Mouse (Mus musculus) layer of hippocampus, postnatal 14 days (tissue): ENCODE data around the gene Rabgef1. TPM values are rescaled to one million over a fixed set of nuclear protein-coding genes. Genes with fewer than 3 reads are reported as not detected.
A peak's percentile ranks its signal among the peaks of the same experiment; 100 is the strongest.
"Not testable (repeated sequence)": the region's sequence is repeated elsewhere in the genome, so short reads cannot be mapped to it uniquely, and the experiment has no call there.

Experiments used
- DNase-seq, 2 experiments: peaks; one replicate each; pipeline ENCODE4 v3.0.0; 2021 to 2022; ENCODE audit warnings: low spot score in 2 of 2, mixed read lengths in 1 of 2
- total RNA-seq, 2 experiments: library from RNA; stranded (reverse); gene quantifications; 2 replicates each; pipeline ENCODE4 v1.2.3; 2021

Gene Rabgef1
- total RNA-seq, 2 experiments from 2014 or later = 34.3 to 38.7 TPM

DNA sequence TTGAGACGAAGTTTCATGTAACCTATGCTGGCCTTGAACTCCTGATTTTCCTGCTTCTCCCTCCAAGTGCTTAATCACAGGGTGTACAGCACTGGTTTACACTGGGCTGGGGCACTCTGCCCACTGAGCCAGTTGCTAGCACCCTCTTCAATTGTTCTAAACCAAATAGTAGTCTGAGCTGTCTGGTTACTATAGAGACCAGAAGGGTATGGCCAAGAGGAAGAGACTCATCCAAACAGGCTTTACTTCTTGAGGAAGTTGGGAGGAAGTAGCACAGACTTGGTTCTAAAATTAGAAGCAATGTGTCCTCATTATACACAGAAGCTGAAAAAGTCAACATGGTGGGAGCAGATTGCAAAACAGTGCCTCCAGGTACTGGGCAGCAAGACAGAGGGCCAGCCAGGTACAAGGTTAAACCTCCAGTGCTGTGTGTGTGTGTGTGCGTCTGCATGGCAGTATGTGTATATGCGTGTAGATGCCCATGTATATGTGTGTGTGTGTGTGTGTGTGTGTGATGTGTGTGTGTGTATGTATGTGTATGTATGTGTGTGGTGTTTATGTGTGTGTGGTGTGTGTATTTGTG is 33.9 kb downstream of the Rabgef1 start:
- no peak for DNase-seq

DNA sequence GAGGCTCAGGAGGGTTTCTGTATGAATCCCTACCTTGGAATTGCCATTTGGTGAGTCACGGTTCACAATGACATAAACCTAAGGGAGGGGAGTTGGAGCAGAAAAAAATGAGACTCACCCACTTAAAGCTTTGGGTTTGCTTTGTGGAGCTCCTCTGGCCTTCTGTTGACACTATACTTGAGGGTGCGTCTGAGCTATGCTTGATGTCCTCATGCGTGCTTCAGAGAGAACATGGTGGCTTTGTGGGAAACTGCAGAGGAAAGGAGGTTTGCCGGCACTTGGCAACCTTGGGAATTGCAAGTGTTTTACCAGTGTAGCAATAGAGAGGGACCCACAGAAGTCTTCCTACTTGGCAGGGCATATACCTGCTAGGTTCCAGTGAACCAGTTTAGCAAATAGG is 35.7 kb downstream of the Rabgef1 start:
- no peak for DNase-seq

DNA sequence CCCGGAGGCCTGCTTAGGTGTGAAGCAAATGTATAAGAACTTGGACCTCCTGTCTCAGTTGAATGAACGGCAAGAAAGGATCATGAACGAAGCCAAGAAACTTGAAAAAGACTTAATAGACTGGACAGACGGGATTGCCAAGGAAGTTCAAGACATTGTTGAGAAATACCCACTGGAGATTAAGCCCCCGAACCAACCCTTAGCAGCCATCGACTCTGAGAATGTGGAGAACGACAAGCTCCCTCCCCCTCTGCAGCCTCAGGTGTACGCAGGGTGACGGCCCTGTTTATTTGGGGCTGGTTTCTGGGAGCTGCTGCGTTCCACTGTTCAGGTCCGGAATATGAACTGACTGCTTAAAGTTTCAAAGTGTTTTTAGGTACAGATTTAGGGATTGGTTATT is 41.4 kb downstream of the Rabgef1 start:
- DNase-seq = no peak

DNA sequence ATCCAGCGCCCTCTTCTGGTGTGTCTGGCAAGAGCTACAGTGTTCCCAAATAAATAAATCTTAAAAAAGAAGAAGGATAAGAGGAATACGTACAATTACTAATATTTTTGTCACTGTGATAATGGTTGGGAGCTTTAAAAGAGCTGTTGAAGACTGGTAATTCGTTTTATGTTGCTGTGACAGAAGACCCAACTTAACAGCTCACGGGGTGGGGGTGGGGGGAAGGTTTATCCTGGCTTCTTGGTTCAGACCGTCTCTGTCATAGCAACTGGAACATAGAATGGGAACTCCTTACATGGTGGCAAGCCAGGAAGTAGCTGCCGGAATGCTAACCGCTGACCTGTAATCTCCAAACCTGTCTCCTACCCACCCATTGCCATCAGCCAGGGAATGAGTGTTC is 45.2 kb downstream of the Rabgef1 start, which contains the start of gene Tmem248:
Tmem248 (plus strand) TSS at position 301 of the 400 bp plus-strand sequence.
- DNase-seq = no peak

DNA sequence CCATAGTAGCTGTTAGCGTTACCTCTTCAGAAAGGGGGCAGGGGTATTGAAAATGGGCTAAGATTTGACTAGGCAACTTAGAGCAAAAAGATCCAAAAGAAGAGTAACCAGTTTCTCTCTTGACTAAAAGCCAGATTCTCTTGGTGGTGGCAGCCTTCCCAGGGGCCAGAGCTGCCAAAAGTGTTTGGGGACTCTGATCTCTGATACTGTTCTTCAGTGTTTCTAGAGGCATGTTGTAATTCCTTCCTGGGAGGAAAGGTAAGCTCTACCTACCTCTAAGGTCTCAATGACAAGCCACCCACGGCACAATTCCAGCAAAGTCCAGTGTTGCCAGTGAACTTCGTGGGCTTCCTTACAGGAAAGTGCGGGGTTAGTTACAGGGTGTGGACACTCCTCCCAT is 45.8 kb downstream of the Rabgef1 start:
- no peak for DNase-seq

DNA sequence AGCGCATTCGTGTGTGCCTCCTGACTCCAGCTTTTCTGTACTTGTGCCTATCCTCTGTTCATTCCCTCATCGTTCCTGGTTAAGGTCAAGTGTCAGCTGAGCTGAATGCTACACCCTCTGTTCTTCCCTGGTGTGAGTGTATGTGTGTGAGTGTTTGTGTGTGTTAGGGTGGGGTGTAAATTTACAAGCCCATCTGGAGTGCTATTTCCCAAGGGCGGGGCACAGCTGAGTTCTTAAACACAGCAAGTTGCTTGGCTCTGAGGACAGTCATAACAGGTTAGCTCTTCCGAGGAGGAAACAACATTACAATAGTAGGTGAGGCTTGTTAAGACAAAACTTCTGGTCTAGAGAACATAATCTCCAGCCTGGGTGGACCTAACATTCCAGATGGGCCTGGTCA is 46.7 kb downstream of the Rabgef1 start:
- no peak for DNase-seq

DNA sequence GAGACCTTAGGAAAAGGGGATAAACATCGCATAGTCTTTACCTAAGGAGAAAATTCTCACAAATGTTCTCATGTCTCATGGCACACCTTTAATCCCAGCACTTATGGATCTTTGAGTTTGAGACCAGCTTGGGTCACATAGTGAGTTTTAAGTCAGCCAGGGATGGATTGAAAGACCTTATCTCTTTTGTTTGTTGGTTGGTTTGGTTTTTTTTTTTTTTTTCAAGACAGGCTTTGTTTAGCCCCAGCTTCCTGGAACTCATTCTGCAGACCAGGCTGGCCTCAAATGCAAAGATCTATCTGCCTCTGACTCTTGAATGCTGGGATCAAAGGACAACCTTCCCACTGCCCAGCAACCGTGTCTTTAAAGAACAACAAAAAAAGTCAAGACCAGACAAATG is 49.7 kb downstream of the Rabgef1 start:
- no peak for DNase-seq

DNA sequence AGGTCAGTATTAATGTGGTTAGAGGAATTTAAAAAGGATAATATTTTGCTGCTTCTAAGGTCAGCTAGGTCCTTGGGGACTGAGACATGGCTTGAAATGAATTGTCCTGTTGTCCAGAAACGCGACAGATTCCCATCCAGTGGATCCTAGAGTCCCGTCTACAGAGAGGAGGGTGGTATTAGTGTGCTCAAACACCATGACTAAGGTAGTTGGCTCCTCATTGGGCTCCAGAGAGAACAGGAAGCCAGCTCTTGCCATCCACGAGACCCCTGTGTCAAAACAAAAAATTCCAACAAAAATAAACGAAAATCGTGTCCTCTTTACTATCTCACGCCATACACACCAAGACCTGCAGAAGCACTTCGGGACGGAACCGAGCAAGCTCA is 50.2 kb downstream of the Rabgef1 start:
- no peak for DNase-seq

DNA sequence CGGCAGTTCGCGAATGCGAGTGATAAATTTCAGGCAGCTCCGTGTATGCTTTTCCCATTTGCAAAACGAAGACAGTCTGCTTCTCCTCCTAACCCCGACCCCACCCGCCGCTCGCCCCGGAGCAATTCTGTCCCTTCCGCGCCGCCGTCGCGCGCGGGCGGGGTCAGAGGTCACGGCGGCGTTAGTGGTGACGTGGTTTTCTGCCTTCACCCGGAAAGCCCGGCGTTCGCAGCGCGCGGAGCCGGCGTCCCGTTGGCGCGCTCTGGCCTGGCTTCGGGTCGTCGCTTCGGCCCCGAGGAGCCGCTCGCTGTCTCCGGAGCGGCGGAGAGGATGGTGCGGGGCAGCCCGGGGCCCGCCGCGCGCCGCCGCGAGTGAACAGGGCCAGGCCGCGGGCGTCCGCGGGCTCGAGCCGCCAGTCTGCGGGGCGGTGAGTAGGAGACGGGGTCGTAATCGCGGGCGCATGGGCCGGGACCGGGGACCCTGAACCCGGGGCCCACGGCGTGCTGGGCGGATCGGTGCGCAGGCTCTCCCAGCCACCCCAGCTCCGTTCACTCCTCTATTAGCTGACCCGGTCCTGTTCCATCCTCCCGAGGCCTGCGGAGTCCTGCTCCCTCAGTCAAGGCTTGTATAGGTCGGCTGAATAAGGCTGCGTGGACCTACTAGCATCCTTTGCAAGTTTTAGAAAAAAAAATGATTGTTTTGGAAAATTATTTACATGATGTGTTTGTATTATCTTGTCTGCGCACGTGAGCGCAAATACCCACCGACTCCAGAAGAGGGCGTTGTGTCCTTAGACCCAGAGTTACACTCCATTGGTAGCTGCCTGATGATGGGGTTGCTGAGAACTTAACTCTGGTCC is 50.8 kb downstream of the Rabgef1 start:
- DNase-seq = peak; percentile 94 to 95

DNA sequence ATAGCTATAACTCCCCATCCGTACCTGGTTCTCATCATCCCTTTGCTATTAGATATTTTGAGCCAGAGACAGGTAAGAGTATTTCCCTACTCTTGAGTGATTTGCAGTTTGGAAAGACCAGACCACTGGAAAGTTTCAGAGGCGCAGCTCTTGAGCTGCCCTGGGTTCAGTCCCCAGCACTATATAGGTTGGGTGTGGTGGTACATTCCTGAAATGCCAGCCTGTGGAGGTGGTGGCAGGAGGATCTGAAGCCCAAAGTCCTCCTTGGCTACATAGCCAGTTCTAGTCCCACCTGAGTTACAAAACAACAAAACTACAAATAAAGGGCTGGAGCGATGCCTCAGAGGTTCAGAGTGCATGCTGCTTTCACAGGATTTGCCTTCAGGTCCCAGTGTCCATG is 55.2 kb downstream of the Rabgef1 start:
- DNase-seq = no peak

DNA sequence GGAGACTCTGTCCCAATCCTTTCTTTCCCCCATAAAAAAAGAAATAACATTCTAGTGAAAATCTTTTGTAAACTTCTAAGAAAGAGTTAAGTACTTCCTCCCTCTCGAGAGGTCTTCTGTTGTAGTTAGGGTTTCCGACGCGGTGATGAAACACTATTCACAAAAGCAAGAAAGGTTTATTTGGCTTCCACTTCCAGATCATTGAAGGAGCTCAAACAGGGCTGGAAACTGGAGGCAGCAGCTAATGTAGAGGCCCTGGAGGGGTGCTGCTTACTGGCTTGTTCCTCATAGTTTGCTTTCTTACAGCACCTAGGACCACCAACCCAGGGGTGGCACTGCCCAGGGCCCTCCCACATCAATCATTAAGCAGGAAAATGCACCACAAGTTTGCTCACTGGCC is 56.5 kb downstream of the Rabgef1 start:
- DNase-seq = no peak

DNA sequence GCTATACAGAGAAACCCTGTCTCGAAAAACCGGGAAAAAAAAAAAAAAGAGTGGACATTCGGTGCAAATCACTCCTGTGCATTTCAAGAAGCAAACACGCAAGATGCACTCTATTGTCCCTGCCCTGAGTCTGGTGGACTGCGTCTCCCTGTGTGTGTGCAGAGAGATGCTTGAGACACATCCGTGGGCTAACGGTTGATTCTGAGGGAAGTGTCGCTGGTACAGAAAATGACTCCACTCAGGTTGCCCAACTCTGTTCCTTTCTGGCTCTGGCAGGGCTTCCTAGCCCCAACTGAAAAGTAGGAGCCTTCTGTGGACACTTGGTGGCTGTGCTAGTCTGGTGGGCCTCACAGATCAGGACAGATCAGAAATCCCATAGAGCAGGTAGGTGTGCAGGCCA is 64.7 kb downstream of the Rabgef1 start:
- DNase-seq = no peak

DNA sequence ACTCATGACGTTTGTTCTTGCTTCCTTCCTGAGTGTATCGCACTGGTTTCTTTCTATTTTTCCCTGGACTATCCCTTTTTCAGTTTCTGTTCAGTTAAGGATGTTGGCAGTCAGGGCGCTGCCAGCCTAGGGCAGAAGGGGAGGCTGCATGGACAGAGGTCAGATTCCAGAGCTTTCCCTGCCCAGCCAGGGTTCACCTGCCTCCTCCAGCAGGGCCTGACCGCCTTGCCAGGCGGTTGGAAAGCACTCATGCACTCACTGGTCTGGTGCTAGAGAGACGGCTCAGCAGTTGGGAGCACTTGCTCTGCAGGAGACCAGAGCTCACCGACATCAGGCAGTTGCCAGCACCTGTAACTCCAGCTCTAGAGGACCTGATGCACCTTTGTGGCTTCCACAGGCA is 67.6 kb downstream of the Rabgef1 start:
- no peak for DNase-seq

DNA sequence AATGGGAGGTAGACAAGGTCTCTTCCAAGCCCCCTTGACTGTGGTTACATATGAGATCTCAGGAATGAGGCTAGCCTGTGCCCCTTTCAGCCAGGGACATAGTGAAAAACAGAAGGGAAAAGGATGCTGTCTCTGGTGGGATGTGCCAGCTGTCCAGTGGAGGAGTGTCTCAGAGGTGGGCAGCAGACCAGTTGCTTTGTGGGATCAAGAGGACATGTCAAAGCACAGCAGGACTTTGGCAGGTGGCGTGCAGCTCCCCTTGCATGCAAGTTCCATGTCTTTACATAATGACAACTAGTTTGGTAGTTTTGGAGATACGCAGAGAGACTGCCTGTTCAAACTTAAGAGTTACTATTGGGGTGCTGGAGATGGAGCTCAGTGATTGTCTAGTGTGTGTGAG is 68.3 kb downstream of the Rabgef1 start:
- DNase-seq = no peak

DNA sequence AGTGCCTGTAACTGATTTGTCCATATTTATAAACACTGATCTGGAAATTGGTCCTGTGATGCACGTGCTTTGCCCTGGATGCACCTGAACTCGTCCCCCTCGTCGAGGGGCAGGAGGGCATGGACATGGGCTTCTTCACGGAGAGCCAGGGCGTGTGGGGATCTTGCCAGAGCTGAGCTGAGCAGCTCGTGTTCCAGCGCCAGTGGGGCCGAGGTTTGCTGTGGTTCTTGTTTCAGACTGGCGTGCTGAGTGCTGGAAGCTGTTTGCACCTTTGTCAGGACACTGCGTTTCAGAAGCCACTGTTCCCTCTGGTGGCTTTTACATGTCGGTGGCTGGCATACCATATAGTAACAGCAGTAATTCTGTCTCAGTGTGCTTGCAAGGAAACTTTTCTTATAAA is 69.8 kb downstream of the Rabgef1 start:
- no peak for DNase-seq

DNA sequence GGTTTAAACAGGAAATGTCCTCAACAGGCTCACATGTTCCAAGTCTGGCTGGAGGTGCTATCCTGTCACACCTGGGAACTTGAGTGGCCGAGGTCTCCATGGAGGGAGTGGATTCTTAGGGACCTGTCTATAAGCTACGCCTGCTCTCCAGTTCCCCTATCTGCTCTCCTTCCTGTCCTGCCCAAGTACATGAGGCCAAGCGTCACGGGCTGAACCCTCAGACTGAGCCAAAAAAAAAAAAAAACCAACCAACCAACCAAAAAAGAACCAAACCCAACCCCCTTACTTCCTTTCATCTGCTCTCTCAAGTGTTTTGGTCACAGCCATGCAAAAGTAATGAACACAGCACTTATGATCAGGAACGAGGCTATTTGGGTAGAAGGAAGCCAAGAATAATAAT is 76.2 kb downstream of the Rabgef1 start:
- no peak for DNase-seq

DNA sequence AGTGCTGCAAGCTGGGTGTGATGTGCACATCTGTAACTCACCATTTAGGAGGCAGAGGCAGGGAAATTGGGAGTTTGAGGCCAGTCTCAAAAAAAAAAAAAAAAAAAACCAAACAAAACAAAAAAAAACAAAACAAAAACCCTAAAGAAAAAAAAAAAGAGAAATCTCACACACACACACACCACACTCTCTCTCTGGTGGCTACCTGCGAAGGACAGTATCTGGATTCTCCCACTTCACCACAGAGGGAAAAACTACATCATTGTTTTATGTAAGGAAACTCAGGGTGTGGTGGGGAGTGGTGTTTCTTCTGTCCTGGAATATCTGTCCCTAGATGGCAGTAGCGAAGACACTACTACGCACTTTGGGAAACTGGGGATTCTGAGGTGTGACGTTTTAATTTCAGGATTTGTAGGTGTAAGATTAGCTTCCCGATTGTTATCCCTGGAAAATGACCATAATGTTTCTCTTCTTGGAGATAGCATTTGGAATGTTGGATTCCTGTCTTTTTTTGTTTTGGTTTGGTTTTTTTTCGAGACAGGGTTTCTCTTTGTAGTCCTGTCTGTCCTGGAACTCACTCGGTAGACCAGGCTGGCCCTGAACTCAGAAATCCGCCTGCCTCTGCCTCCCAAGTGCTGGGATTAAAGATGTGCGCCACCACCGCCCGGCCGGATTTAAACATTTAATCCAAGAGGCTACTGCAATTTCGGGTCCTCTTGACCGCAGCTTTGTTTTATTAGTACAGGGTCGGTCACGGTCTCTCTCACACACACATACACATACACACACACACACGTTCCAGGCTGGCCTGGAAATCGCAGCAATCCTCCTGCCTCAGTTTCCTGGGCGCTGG is 82.8 kb downstream of the Rabgef1 start:
- no peak for DNase-seq

DNA sequence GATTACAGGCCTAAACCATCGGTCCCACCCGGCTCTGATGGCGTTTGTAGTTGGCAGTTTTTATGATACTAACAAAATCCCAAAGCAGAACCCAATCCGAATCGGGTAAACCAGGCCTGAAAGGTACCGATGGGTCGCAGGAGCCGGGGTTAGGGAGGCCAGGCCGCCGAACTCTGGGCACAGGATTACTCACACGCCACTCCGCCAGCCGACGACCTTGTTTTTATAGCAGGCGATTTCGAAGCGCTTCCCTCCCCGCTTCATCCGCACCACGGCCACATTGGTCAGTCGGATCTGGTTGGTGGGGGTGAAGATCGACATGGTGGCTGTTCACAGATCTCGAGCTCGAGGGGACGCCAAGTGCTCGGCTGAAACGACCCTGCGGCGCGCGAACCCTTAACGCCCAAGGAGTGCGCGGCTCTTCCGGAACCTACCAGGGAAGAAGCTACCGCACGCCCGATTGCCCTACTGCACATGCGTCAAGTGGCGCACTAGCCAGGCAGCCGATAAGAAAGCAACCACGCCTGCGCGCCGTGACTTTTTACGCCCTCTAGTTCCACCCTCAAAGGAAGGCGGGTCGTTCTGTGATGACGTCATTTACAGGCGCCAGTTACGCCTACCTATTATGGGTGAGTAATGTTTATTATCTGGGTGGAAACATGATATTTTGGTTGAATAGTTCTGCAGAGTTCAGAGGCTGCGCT is 83.6 kb downstream of the Rabgef1 start, which contains the start of the genes Sbds and Tyw1:
Sbds (minus strand) TSS at position 514 of the 704 bp plus-strand sequence.
Tyw1 (plus strand) TSS at position 603 of the 704 bp plus-strand sequence.
- DNase-seq = peak; percentile 96 to 99

DNA sequence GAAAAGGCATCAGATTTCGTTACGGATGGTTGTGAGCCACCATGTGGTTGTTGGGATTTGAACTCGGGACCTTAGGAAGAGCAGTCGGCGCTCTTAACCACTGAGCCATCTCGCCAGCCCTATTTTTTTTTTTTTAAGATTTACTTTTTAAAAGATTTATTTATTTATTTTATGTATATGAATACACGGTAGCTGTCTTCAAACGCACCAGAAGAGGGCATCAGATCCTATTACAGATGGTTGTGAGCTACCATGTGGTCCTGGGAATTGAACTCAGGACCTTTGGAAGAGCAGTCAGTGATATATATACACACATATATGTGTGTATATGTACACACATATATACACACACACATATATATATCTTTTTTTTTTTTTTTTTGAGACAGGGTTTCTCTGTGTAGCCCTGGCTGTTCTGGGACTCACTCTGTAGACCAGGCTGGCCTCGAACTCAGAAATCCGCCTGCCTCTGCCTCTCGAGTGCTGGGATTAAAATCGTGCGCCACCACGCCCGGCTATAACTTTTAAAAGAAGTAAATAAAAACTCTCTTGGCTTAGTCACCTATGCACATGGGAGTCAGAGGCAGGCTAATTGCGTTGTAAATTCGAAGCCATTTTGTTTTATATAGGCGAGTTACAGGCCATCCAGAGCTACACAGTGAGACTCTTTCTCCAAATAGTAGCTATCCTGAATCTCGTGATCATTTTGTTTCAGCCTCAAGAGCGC is 84.4 kb downstream of the Rabgef1 start:
- not testable (repeated sequence) for DNase-seq

DNA sequence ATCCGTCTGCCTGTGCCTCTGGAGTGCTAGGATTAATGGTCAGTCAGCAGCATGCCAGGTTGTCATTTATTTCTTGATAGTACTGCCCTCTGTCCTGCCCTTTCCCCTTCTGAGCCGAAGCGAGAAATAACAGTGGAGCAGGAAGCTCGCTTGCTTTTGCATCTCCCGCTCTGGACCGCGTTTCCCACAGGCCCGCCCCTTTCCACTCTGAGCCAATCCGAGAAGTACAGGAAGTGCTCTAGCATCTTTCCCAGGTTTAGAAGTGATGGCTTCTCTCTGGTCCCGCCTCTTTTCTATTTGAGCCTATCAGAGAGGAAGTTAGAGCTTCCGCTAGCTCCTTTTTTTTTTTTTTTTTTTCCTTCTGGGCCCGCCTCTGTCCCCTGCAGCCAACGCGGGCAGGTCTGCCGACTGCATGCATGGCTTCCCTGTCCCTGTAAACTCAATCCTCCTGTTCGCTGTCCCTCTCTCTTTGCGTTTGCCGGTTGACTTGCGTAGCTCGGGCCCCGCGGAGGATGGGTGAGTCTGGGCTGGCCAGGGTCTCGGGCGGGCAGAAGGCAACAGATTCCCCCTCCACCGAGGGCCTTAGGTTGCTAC is 85.2 kb downstream of the Rabgef1 start:
- DNase-seq = peak; percentile 87 to 96
